Mouse (Mus musculus) heart, adult 2 months (tissue): ENCODE measurements around the gene Epha2.

Source experiments
- CTCF ChIP-seq: fragments of 200-600 bp; IDR thresholded peaks from 2 replicates; pipeline ENCODE4 v1.8.1; 2022; ENCODE audit warnings: antibody characterized with exemption, mild to moderate bottlenecking, moderate library complexity
- POLR2A ChIP-seq: fragments of 200-500 bp; IDR thresholded peaks from 2 replicates; pipeline ENCODE4 v1.6.1; 2011; ENCODE audit warnings: mild to moderate bottlenecking, low read depth, low read length, control low read depth; ENCODE audit not compliant: insufficient read depth

DNA sequence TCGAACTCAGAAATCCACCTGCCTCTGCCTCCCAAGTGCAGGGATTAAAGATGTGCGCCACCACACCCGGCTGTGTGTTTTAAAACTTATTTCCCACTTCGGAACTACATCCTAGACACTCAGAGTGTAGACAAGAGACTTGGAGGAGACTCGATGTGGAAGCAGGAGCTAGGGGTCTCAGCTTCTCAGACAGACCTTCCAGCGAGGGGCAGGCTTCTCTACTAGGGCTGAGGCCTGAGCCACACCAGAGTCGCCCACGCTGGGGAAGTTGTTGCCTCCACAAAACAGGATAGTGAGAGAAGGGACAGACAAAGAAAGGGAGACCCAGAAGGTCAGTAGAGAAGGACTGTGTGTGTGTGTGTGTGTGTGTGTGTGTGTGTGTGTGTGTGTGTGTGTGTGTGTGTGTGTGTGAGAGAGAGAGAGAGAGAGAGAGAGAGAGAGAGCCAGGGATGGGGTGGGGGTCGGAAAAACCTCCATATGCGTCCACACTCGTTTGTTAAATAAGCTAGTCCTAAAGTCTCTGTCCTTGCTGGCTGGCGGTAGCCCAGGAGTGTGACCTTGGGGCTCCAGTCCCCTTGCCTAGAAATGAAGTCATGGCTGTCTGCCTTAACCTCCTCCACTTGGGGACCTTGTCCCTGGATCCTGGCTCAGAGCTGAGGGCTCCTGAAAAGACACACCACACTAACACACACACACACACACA lies 17.7 kb upstream of the Epha2 start:
- TF ChIP-seq POLR2A, result no peak
- TF ChIP-seq CTCF, result no peak
